Mouse (Mus musculus) lung, postnatal 0 days (tissue): ENCODE measurements around the gene Incenp. TPM values are rescaled to one million over a fixed set of nuclear protein-coding genes. Genes with fewer than 3 reads are reported as not detected.
"Not testable (repeated sequence)": the region's sequence is repeated elsewhere in the genome, so short reads cannot be mapped to it uniquely, and the experiment has no call there.

Experiments
- ATAC-seq: fragments of 200-750 bp; cut with Nextera tagmentation; 2 replicates; pipeline ENCODE4 v1.8.0; 2017; ENCODE audit warnings: moderate library complexity
- DNase-seq: peaks from one replicate; pipeline ENCODE4 v3.0.0-alpha.2; 2016; ENCODE audit warnings: low spot score
- H3K27ac ChIP-seq: fragments of 300-500 bp; sonication (generic); 2 replicates; pipeline ENCODE4 v1.5.1; 2014; ENCODE audit warnings: antibody characterized with exemption, mild to moderate bottlenecking, low read length, mixed read lengths
- H3K27me3 ChIP-seq: fragments of 300-500 bp; sonication (generic); replicated peaks from 2 replicates; pipeline ENCODE4 v1.6.1; 2014; ENCODE audit warnings: low read length, mixed read lengths; ENCODE audit not compliant: insufficient read depth
- H3K36me3 ChIP-seq: fragments of 300-500 bp; sonication (generic); 2 replicates; pipeline ENCODE4 v1.6.1; 2014; ENCODE audit warnings: low read length, mixed read lengths; ENCODE audit not compliant: insufficient read depth
- H3K4me1 ChIP-seq: fragments of 300-500 bp; sonication (generic); 2 replicates; pipeline ENCODE4 v1.6.1; 2014; ENCODE audit warnings: antibody characterized with exemption, low read depth, low read length, mixed read lengths; ENCODE audit not compliant: insufficient read depth
- H3K4me2 ChIP-seq: fragments of 300-500 bp; sonication (generic); replicated peaks from 2 replicates; pipeline ENCODE4 v1.6.1; 2014; ENCODE audit warnings: low read depth, mild to moderate bottlenecking, low read length, moderate library complexity, mixed read lengths
- H3K4me3 ChIP-seq: fragments of 300-500 bp; sonication (generic); 2 replicates; pipeline ENCODE4 v1.5.1; 2014; ENCODE audit warnings: low read depth, low read length
- H3K9ac ChIP-seq: fragments of 300-500 bp; sonication (generic); replicated peaks from 2 replicates; pipeline ENCODE4 v1.6.1; 2014; ENCODE audit warnings: low read depth, mild to moderate bottlenecking
- H3K9me3 ChIP-seq: fragments of 300-500 bp; sonication (generic); 2 replicates; pipeline ENCODE4 v1.6.1; 2016; ENCODE audit warnings: low read length, mixed read lengths
- CTCF ChIP-seq: IDR thresholded peaks from 2 replicates; pipeline ENCODE4 v1.5.1; 2016; ENCODE audit warnings: antibody characterized with exemption, mild to moderate bottlenecking
- EP300 ChIP-seq: IDR thresholded peaks from 2 replicates; pipeline ENCODE4 v1.6.1; 2016; ENCODE audit warnings: antibody characterized with exemption, mild to moderate bottlenecking, control low read depth
- WGBS: fragments of 180-500 bp; shearing (Covaris S2); extraction: QIAGEN DNeasy Blood & Tissue Kit; methylation state at CpG from one replicate; pipeline ENCODE4 v1.1.7; 2014; 5-methylcytosine and 5-hydroxymethylcytosine counted together
- polyA plus RNA-seq: library from polyadenylated mRNA; unstranded; fragments of >200 nt; fragmentation: Nextera tagmentation; extraction: Ambion mirVana; gene quantifications from 2 replicates; pipeline ENCODE4 v1.2.1, GENCODE M21; 2015

Incenp gene
- polyA plus RNA-seq, 1 experiment from 2014 or later: 9.9 TPM

GRCm38 (mm10) chr19:9913784-9914183 lies 14.4 kb upstream of the Incenp start:
- no peaks in the 10 kb centered on the region for H3K27me3 ChIP-seq
- DNase-seq (no peak), ATAC-seq (no peak)
- no peak overlapping the region for H3K9ac ChIP-seq
- no peak overlapping the region for H3K4me3 ChIP-seq
- H3K36me3 ChIP-seq: no peaks in the 10 kb centered on the region
- WGBS: 73% methylated on average over 5 of the region's 5 CpGs
- H3K27ac ChIP-seq: no peak overlapping the region
- no peak overlapping the region for H3K4me2 ChIP-seq
- TF ChIP-seq EP300 (no peak), CTCF (no peak)
- H3K4me1 ChIP-seq: no peaks in the 10 kb centered on the region
- no peaks in the 10 kb centered on the region for H3K9me3 ChIP-seq

- Histone ChIP-seq H3K4me3 (no peak overlapping the region), H3K36me3 (no peaks in the 10 kb centered on the region), H3K27ac (no peak overlapping the region), H3K9me3 (no peaks in the 10 kb centered on the region), H3K4me1 (no peaks in the 10 kb centered on the region), H3K4me2 (peak overlapping the region; percentile 39), H3K27me3 (no peaks in the 10 kb centered on the region), H3K9ac (no peak overlapping the region)
- ATAC-seq (peak; percentile 60), DNase-seq (peak; percentile 89)
- WGBS: 5% methylated on average over 6 of the region's 6 CpGs
- no peak for TF ChIP-seq EP300
- peak; percentile 77 for TF ChIP-seq CTCF
Observed at GRCm38 (mm10) chr19:9911314-9911754, 12.0 kb upstream of the Incenp start.

- Histone ChIP-seq H3K4me1 (no peaks in the 10 kb centered on the region), H3K27me3 (no peaks in the 10 kb centered on the region), H3K9me3 (no peaks in the 10 kb centered on the region), H3K9ac (no peak overlapping the region), H3K27ac (no peak overlapping the region), H3K4me2 (no peak overlapping the region), H3K4me3 (no peak overlapping the region), H3K36me3 (no peaks in the 10 kb centered on the region)
- ATAC-seq (no peak), DNase-seq (no peak)
- WGBS: 70% methylated on average over 5 of the region's 5 CpGs
- TF ChIP-seq EP300 (no peak), CTCF (no peak)
Observed at GRCm38 (mm10) chr19:9909351-9909750, 10.0 kb upstream of the Incenp start.

- peaks cover 13% of the 10 kb centered on the region for H3K4me1 ChIP-seq
- H3K27me3 ChIP-seq, H3K27ac ChIP-seq, ATAC-seq, H3K4me3 ChIP-seq, H3K36me3 ChIP-seq, H3K9me3 ChIP-seq, H3K9ac ChIP-seq, DNase-seq, H3K4me2 ChIP-seq: not testable (repeated sequence)
- WGBS: 92% methylated on average over 2 of the region's 2 CpGs
Observed at GRCm38 (mm10) chr19:9900696-9901095, 1.3 kb upstream of the Incenp start.

- Histone ChIP-seq H3K27ac (peak overlapping the region; percentile 84), H3K9ac (peak overlapping the region; percentile 24; the same call in 1 of the 2 replicates), H3K36me3 (no peaks in the 10 kb centered on the region), H3K9me3 (no peaks in the 10 kb centered on the region), H3K4me1 (peaks cover 13% of the 10 kb centered on the region), H3K27me3 (no peaks in the 10 kb centered on the region), H3K4me2 (peak overlapping the region; percentile 81), H3K4me3 (peak overlapping the region; percentile 85)
- ATAC-seq (peak; percentile 74), DNase-seq (no peak)
- no peak for TF ChIP-seq EP300
- TF ChIP-seq CTCF: no peak
- WGBS: 7% methylated on average over 10 of the region's 10 CpGs
Observed at GRCm38 (mm10) chr19:9899780-9900146, 412 bp upstream of the Incenp start.

- Histone ChIP-seq H3K9ac (peak overlapping the region; percentile 45), H3K27me3 (no peaks in the 10 kb centered on the region), H3K27ac (peak overlapping the region; percentile 62; the same call in 1 of the 2 replicates), H3K4me3 (peak overlapping the region; percentile 85), H3K9me3 (no peaks in the 10 kb centered on the region), H3K36me3 (0 out of 2 replicates have a peak, but pooled peaks cover 4% of the 10 kb centered on the region), H3K4me2 (peak overlapping the region; percentile 81), H3K4me1 (peaks cover 13% of the 10 kb centered on the region)
- TF ChIP-seq EP300 (no peak), CTCF (no peak)
- ATAC-seq: no peak
- DNase-seq: peak; percentile 68
- 5% methylated on average over 17 of the region's 17 CpGs for WGBS
Observed at GRCm38 (mm10) chr19:9898339-9899066, 848 bp downstream of the Incenp start.
